Mouse (Mus musculus) embryo, embryonic 11.5 days (tissue): ENCODE results near the gene Mgmt.

ENCODE experiments used
- DNase-seq: peaks from one replicate; pipeline ENCODE4 v3.0.0-alpha.2; 2012; ENCODE audit warnings: low read depth, low spot score

The Mgmt gene

GRCm38 (mm10) chr7:137001783-137002182, 107.4 kb downstream of the Mgmt start:
- no peak for DNase-seq

- DNase-seq: no peak
Measured at GRCm38 (mm10) chr7:137002431-137002830, 108.0 kb downstream of the Mgmt start.

- no peak for DNase-seq
Measured at GRCm38 (mm10) chr7:137005293-137005692, 110.9 kb downstream of the Mgmt start.

GRCm38 (mm10) chr7:137008321-137008720, 113.9 kb downstream of the Mgmt start:
- no peak for DNase-seq

GRCm38 (mm10) chr7:137009732-137010275, 115.4 kb downstream of the Mgmt start:
- no peak for DNase-seq

GRCm38 (mm10) chr7:137010451-137010850, 116.0 kb downstream of the Mgmt start:
- DNase-seq: no peak

- DNase-seq: no peak
Measured at GRCm38 (mm10) chr7:137012687-137013086, 118.3 kb downstream of the Mgmt start.

GRCm38 (mm10) chr7:137013433-137013832, 119.0 kb downstream of the Mgmt start:
- no peak for DNase-seq

GRCm38 (mm10) chr7:137018614-137019013, 124.2 kb downstream of the Mgmt start:
- DNase-seq: no peak

- no peak for DNase-seq
Measured at GRCm38 (mm10) chr7:137020195-137020594, 125.8 kb downstream of the Mgmt start.

GRCm38 (mm10) chr7:137030789-137031188, 136.4 kb downstream of the Mgmt start:
- DNase-seq: no peak

- no peak for DNase-seq
Measured at GRCm38 (mm10) chr7:137033177-137033576, 138.8 kb downstream of the Mgmt start.

GRCm38 (mm10) chr7:137034986-137035385, 140.6 kb downstream of the Mgmt start:
- no peak for DNase-seq

GRCm38 (mm10) chr7:137035916-137036315, 141.5 kb downstream of the Mgmt start:
- DNase-seq: no peak

- no peak for DNase-seq
Measured at GRCm38 (mm10) chr7:137037471-137037870, 143.1 kb downstream of the Mgmt start.

GRCm38 (mm10) chr7:137037872-137038271, 143.5 kb downstream of the Mgmt start:
- DNase-seq: no peak

GRCm38 (mm10) chr7:137038311-137038945, 144.0 kb downstream of the Mgmt start:
- DNase-seq: no peak

GRCm38 (mm10) chr7:137038946-137039320, 144.5 kb downstream of the Mgmt start:
- DNase-seq: no peak

GRCm38 (mm10) chr7:137040646-137041045, 146.2 kb downstream of the Mgmt start:
- no peak for DNase-seq

- DNase-seq: no peak
Measured at GRCm38 (mm10) chr7:137046891-137047290, 152.5 kb downstream of the Mgmt start.

- DNase-seq: no peak
Measured at GRCm38 (mm10) chr7:137048086-137048922, 153.9 kb downstream of the Mgmt start.

GRCm38 (mm10) chr7:137054343-137054742, 159.9 kb downstream of the Mgmt start:
- no peak for DNase-seq

GRCm38 (mm10) chr7:137056126-137056525, 161.7 kb downstream of the Mgmt start:
- DNase-seq: no peak
